Mouse (Mus musculus): ENCODE data around the gene Olfr1309. TPM values are rescaled to one million over a fixed set of nuclear protein-coding genes. Genes with fewer than 3 reads are reported as not detected.

Gene Olfr1309
- polyA plus RNA-seq (2017; shearing (Covaris generic)) = not detected

DNA sequence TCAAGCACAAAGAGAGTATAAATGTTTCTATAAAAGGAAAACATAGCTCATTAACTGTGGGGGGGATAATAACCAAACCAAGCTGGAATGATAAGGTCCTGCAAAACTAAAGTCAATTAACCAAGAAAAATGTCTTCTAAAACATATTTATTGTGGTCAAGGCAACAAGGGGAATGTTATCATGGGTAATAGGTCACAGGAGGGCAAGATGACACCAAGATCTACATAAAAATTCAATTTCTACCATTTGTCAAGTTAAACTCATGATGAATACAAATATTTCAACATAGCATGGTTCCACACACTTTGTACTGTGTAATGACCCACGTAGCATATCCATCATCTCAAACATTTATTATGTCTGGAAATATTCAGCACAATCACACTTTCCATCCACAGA, at the start of gene Olfr1309:
TSS of gene Olfr1309 (minus strand) at position 101 of the 400 bp plus-strand sequence.

DNA sequence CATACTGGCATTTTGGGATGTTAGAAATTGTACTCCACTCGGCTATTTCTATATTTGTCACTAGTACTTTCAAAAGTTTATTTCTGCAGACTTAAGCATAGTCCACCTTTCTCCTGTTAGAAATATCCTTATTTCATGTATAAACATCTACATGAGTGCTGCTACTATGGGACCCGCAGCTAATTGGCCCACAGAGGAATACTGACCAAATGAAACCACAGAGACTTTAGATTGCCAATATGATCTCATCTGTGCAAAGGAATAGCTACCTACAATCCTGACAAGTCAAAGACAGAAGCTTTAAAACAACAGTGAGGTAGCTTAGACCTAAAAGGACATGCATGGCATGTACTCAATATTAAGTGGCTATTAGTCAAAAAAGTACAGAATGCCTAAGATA, 34.2 kb upstream of the Olfr1309 start, which contains the start of gene Olfr1311:
TSS of gene Olfr1311 (minus strand) at position 101 of the 400 bp plus-strand sequence.

DNA sequence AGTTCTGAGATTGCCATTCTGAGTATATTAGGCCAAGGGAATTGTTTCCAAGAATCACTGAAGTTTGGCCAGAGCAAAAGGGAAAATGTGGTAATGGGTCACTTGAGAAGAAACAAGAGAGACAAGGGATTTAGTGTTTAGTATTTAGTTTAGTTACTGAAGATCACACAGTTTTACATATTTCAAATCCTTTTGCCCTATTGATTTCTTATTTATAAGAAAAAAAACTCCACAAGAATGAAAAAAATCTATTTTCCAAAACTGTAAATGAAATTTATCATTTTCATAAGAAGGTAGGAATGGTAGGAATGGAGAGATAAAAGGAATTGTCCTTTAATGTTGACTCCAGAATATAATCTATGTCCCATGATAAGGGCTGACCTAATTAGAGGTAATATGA, 22.5 kb upstream of the Olfr1309 start, which contains the start of gene Olfr1310:
TSS of gene Olfr1310 (minus strand) at position 101 of the 400 bp plus-strand sequence.

DNA sequence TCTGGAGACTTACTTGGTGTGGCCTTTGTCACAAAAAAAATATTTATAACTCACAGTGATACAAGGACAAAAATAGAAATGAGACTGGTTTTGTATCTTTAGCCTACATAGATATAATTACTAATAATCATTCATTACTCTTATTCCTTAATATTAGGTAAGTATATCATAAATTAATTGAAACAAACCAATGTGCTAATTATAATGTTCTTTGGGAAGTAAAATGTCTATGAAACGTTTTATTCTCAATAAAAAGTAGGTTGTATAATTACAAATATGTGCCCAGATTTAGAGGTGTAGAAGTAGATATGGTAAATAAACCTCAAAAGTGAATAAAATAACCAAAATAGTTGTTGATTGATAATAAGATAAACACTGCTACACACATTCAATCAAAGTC, 25.2 kb downstream of the Olfr1309 start, which contains the start of gene Olfr1308:
TSS of gene Olfr1308 (minus strand) at position 101 of the 400 bp plus-strand sequence.

DNA sequence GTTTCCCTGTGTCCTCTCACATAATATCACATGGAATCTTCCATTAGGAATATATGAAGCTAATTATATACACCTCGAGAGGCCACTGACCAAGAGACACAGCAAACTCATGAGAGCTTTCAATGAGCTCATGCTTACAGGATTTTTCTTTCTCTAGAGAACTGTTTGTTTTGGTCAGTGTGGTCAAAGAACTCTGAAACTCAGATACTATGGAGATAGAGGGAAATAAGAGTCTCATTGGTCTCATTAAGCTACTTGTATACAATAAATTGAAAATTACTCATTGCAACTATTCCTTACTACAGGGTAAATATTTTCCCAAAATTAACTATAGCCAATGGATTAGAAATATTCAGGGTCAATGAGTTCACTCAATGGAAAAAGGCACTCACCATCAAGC, 40.7 kb downstream of the Olfr1309 start, which contains the start of gene Olfr1307:
TSS of gene Olfr1307 (minus strand) at position 101 of the 400 bp plus-strand sequence.

Other genes starting within 250 kb of the Olfr1309 start
- not detected for gene Olfr1301, start 239.3 kb downstream of the Olfr1309 start, polyA plus RNA-seq (2017; shearing (Covaris generic))
- gene Olfr1302, start 212.9 kb downstream of the Olfr1309 start, polyA plus RNA-seq (2017; shearing (Covaris generic)) = not detected
- not detected for gene Olfr1303, start 169.9 kb downstream of the Olfr1309 start, polyA plus RNA-seq (2017; shearing (Covaris generic))
- gene Olfr1305, start 113.1 kb downstream of the Olfr1309 start, polyA plus RNA-seq (2017; shearing (Covaris generic)) = not detected
- not detected for gene Olfr1306, start 74.0 kb downstream of the Olfr1309 start, polyA plus RNA-seq (2017; shearing (Covaris generic))
- 0.02 TPM for gene Olfr1307, start 40.8 kb downstream of the Olfr1309 start, polyA plus RNA-seq (2017; shearing (Covaris generic))
- not detected for gene Olfr1308, start 25.3 kb downstream of the Olfr1309 start, polyA plus RNA-seq (2017; shearing (Covaris generic))
- gene Olfr1310, start 22.4 kb upstream of the Olfr1309 start, polyA plus RNA-seq (2017; shearing (Covaris generic)) = not detected
- gene Olfr1311, start 34.1 kb upstream of the Olfr1309 start, polyA plus RNA-seq (2017; shearing (Covaris generic)) = not detected
- not detected for gene Olfr1312, start 60.0 kb upstream of the Olfr1309 start, polyA plus RNA-seq (2017; shearing (Covaris generic))
- gene Olfr1313, start 87.6 kb upstream of the Olfr1309 start, polyA plus RNA-seq (2017; shearing (Covaris generic)) = not detected
- not detected for gene Olfr1314, start 106.5 kb upstream of the Olfr1309 start, polyA plus RNA-seq (2017; shearing (Covaris generic))
- not detected for gene Olfr1315-ps1, start 125.2 kb upstream of the Olfr1309 start, polyA plus RNA-seq (2017; shearing (Covaris generic))
- not detected for gene Olfr1316, start 144.7 kb upstream of the Olfr1309 start, polyA plus RNA-seq (2017; shearing (Covaris generic))
- not detected for gene Olfr1317, start 150.0 kb upstream of the Olfr1309 start, polyA plus RNA-seq (2017; shearing (Covaris generic))
- gene Olfr1318, start 163.9 kb upstream of the Olfr1309 start, polyA plus RNA-seq (2017; shearing (Covaris generic)) = not detected
- gene Lpcat4, start 249.2 kb upstream of the Olfr1309 start, polyA plus RNA-seq (2017; shearing (Covaris generic)) = 88.3 TPM